Mouse (Mus musculus) liver, adult 2 months (tissue): ENCODE measurements around the gene Cela3a. TPM values are rescaled to one million over a fixed set of nuclear protein-coding genes. Genes with fewer than 3 reads are reported as not detected.

Source experiments
- DNase-seq: peaks from one replicate; pipeline ENCODE4 v3.0.0-alpha.2; 2011; ENCODE audit warnings: low read depth, low spot score; ENCODE audit errors: extremely low read depth
- H3K27ac ChIP-seq: fragments of 200-500 bp; replicated peaks from 2 replicates; pipeline ENCODE4 v1.5.1; 2012; ENCODE audit warnings: low read depth, mild to moderate bottlenecking, control low read depth, inconsistent platforms, low read length; ENCODE audit not compliant: insufficient read depth
- H3K27me3 ChIP-seq: fragments of 200-500 bp; 2 replicates; pipeline ENCODE4 v1.6.1; 2012; ENCODE audit warnings: mild to moderate bottlenecking, moderate library complexity, low read length, inconsistent platforms; ENCODE audit not compliant: control insufficient read depth, insufficient read depth
- H3K36me3 ChIP-seq: fragments of 200-500 bp; 2 replicates; pipeline ENCODE4 v1.6.1; 2012; ENCODE audit warnings: low read length, inconsistent platforms; ENCODE audit not compliant: control insufficient read depth, insufficient read depth
- H3K4me1 ChIP-seq: fragments of 200-500 bp; 2 replicates; pipeline ENCODE4 v1.6.1; 2011; ENCODE audit warnings: low read length; ENCODE audit not compliant: control insufficient read depth, insufficient read depth
- H3K4me3 ChIP-seq: fragments of 200-500 bp; 2 replicates; pipeline ENCODE4 v1.5.1; 2011; ENCODE audit warnings: low read depth, mild to moderate bottlenecking, control low read depth, low read length, moderate library complexity; ENCODE audit not compliant: insufficient read depth
- H3K79me2 ChIP-seq: fragments of 200-500 bp; 2 replicates; pipeline ENCODE4 v1.6.1; 2012; ENCODE audit warnings: inconsistent platforms, mild to moderate bottlenecking, low read length, moderate library complexity; ENCODE audit not compliant: control insufficient read depth, insufficient read depth
- H3K9ac ChIP-seq: fragments of 200-500 bp; 2 replicates; pipeline ENCODE4 v1.6.1; 2012; ENCODE audit warnings: low read depth, mild to moderate bottlenecking, control low read depth, inconsistent platforms, low read length
- CTCF ChIP-seq: fragments of 200-500 bp; IDR thresholded peaks from 2 replicates; pipeline ENCODE4 v1.5.1; 2011; ENCODE audit warnings: low read depth, low read length, control low read depth
- POLR2A ChIP-seq: fragments of 200-500 bp; IDR thresholded peaks from 2 replicates; pipeline ENCODE4 v1.6.1; 2011; ENCODE audit warnings: low read length, control low read depth; ENCODE audit not compliant: insufficient read depth; ENCODE audit errors: extremely low read depth
- WGBS: fragments of 180-500 bp; shearing (Covaris S2); methylation state at CpG from one replicate; pipeline ENCODE4 v1.1.7; 2018; 5-methylcytosine and 5-hydroxymethylcytosine counted together
- polyA plus RNA-seq: library from polyadenylated mRNA; depleted of rRNA; stranded (reverse); fragments of >200 nt; gene quantifications from 2 replicates; pipeline ENCODE4 v1.2.3, GENCODE M21; 2012
- total RNA-seq: library from RNA; depleted of rRNA; stranded (reverse); fragments of >200 nt; gene quantifications from 2 replicates; pipeline ENCODE4 v1.2.3, GENCODE M21; 2014

Cela3a gene
- total and polyA plus RNA-seq, 2 experiments, result not detected

DNA sequence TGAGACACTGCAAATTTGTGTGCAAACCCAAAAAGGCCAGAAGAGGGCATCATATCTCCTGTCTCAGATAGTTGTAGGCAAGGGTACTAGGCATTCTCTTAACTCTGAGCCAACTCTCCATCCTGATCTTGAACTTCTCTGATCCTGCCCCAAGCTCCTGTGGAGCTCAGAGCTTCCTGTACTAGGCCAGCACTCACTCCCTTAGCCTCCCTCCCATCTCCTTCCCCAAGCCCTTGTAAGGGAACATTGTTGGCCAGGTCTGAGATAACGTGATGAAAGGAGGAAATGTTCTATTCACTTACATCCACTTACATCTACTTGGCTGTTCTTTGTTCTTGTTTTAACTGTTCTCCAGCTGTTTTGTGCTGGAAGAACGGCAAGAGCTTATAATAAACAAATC, 32.8 kb downstream of the Cela3a start:
- H3K9ac ChIP-seq, result no peak overlapping the region
- 49% methylated on average over 2 of the region's 2 CpGs for WGBS
- no peaks in the 10 kb centered on the region for H3K79me2 ChIP-seq
- no peak overlapping the region for H3K4me3 ChIP-seq
- H3K4me1 ChIP-seq, result peaks cover 2% of the 10 kb centered on the region; the same call in 1 of the 2 replicates
- H3K27ac ChIP-seq, result no peak overlapping the region
- no peaks in the 10 kb centered on the region for H3K36me3 ChIP-seq
- TF ChIP-seq CTCF, result no peak
- no peak for TF ChIP-seq POLR2A
- no peaks in the 10 kb centered on the region for H3K27me3 ChIP-seq
- no peak for DNase-seq

DNA sequence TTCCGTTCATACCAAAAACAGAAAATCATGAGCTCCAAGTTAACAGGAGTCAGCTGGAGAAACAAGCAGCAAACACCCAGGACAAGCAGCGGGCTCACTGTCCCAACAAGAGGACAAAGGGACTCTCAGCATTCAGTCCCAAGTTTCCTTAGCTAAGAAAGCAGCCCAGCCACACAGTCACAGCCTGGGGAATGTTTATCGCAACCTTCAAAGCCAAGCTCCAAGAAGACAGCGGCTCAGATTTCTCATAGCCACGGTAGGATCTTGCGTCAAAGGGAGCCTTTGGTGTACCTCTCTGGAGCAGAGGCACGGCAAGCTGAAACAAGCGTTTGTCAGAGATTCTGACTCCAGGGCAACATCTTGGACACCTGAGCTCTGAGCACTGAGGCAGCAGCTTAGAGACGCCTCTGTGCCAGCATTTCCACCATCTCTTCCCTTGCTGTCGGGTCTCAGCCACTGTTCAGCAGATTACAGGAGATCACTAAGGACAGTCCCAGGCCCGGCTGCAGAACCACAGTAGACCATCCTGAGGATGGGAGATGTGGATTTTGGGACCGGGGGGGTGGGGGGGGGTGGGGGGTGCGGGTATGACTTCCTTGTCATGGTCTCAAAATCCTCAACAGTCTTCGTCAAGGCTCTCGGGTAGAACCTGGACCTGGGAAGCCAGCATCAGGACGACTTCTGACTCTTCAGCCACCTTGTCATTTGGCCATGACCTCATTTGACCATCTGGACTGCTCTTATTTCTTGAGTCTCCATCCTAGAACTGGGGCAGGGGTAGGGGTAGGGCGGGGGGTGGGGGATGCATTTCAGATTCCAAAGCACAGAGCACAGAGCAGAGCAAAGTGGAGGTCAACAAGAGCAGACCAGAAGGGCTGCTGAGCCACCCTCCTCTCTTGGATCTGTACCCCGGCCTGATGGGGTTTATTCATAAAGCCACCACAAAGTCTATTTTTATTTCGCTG, 34.0 kb downstream of the Cela3a start:
- H3K27me3 ChIP-seq, result no peaks in the 10 kb centered on the region
- WGBS, result 84% methylated on average over 19 of the region's 19 CpGs
- no peak for TF ChIP-seq CTCF
- no peak for TF ChIP-seq POLR2A
- H3K27ac ChIP-seq, result no peak overlapping the region
- no peaks in the 10 kb centered on the region for H3K36me3 ChIP-seq
- no peak for DNase-seq
- H3K9ac ChIP-seq, result no peak overlapping the region
- H3K4me3 ChIP-seq, result no peak overlapping the region
- H3K4me1 ChIP-seq, result peaks cover 2% of the 10 kb centered on the region; the same call in 1 of the 2 replicates
- H3K79me2 ChIP-seq, result no peaks in the 10 kb centered on the region

DNA sequence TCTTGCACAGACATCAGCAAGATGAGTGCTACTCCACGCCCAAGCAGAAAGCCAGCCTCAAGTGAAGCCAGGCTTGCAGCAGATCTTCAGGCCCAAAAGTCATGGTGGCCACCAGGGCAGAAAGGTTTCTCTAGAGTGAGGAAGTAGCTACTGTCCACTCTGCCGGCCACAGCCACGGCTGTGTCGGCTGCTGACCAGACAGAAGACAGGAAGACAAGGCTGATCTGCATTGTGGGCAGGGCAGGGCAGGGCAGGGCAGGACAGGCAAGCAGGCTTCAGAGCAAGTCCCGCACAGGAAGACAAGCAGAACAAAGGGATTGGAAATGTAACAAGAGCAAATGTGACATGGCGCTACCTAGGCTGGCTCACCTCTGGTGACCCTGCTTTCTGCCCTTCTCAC, 35.9 kb downstream of the Cela3a start:
- DNase-seq, result no peak
- 62% methylated on average over 6 of the region's 6 CpGs for WGBS
- H3K9ac ChIP-seq, result no peak overlapping the region

DNA sequence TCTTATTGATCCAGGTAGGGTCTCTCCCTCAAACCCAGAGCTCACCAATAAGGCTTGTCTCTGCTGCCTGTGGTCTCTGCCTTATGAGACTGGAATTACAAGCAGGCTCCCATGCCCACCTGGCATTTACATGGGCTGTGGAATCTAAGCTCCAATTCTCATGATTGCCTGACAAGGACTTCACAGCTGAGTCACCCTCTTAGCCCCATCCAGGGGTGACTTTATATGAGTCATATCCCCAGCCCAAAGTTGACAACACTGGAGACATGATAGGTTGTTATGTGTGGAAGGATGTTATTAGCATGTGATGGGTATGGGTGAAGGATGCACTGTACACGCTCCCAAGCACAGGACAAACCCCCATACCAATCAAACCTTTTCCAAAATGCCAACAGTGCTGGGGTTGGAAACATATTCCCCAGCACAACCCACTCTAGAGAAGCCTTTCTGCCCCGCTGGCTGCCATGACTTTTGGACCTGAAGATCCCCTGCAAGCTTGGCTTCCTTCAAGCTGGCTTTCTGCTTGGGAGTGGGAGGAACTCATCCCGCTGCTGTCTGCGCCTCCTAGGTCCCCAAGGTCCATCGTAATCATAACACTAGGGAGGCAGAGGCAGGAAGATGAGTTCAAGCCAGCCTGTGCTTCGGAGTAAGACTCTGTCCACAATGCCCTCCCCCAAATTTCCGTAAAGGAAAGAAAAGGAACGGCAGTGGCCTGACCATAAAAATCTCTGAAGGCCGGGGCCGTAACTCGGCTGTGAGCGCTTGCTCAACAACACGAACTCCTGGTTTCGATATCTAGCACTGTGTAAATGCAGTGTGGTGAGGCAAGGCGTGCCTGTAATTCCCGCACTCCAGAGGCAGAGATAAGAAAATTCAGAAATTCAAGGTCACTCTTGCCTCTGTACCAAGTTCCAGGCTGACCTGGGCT, 37.7 kb downstream of the Cela3a start:
- DNase-seq, result no peak
- Histone ChIP-seq H3K79me2 (no peaks in the 10 kb centered on the region), H3K27me3 (no peaks in the 10 kb centered on the region), H3K4me1 (peaks cover 4% of the 10 kb centered on the region; the same call in 1 of the 2 replicates), H3K36me3 (no peaks in the 10 kb centered on the region), H3K27ac (no peak overlapping the region; the same call in 1 of the 2 replicates), H3K4me3 (no peak overlapping the region; the same call in 1 of the 2 replicates), H3K9ac (peak overlapping the region; percentile 28; the same call in 1 of the 2 replicates)
- TF ChIP-seq CTCF (no peak), POLR2A (no peak)
- WGBS, result 46% methylated on average over 16 of the region's 16 CpGs

More for the DNA sequence above, 35.9 kb downstream of the Cela3a start:
- Histone ChIP-seq H3K79me2 (no peaks in the 10 kb centered on the region), H3K27me3 (no peaks in the 10 kb centered on the region), H3K36me3 (no peaks in the 10 kb centered on the region), H3K27ac (peak overlapping the region; percentile 42), H3K4me1 (peaks cover 6% of the 10 kb centered on the region), H3K4me3 (no peak overlapping the region)
- TF ChIP-seq POLR2A (no peak), CTCF (no peak)

DNA sequence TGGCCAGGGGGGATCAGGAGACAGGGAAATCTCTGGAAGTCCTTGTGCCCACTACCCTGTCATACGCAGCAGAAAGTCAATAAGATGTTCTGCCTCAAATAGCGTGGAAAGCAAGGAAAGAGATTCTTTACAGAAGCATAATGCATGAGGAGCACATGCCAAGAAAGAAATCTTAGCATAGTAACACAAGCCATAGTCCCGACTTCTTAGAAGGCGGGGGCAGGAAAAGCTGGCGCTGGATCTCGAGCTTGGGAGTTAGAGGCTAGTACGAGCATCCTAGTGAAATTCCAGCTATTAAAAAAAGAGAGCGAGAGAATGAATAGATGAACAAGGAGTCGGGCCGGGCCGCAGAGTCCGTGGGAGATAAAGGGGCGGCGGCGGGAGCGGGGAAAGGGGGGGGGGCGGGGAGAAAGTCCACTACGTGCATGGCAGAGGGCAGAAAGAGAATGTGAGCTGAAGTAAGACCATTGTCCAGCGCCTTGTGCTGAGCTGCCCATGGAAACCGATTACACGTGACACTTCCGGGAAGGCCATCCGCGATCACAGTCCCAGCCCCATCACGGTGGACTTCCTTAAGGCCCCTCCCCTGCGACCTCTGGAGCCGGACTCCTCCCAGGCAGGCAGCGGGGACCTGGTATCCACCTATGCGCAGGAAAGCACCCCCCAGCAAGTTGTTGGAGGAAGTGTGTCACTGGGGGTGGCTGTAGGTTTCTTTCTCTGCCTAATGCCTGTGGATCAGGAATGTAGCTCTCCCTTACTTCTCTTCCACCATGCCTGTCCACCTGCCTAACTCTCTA, 39.4 kb downstream of the Cela3a start:
- Histone ChIP-seq H3K9ac (peak overlapping the region; percentile 15), H3K27ac (0 out of 2 replicates have a peak overlapping the region, but pooled peaks have one; percentile 31), H3K4me3 (peak overlapping the region; percentile 33; the same call in 1 of the 2 replicates), H3K27me3 (no peaks in the 10 kb centered on the region), H3K79me2 (no peaks in the 10 kb centered on the region), H3K36me3 (no peaks in the 10 kb centered on the region), H3K4me1 (peaks cover 4% of the 10 kb centered on the region; the same call in 1 of the 2 replicates)
- no peak for TF ChIP-seq POLR2A
- TF ChIP-seq CTCF, result no peak
- WGBS, result 16% methylated on average over 29 of the region's 29 CpGs
- DNase-seq, result peak; percentile 46
